Mouse (Mus musculus) kidney, embryonic 14.5 days (tissue): ENCODE measurements around the gene Homez. TPM values are rescaled to one million over a fixed set of nuclear protein-coding genes. Genes with fewer than 3 reads are reported as not detected.

ENCODE experiments used
- ATAC-seq: fragments of 200-750 bp; cut with Nextera tagmentation; 2 replicates; pipeline ENCODE4 v1.8.0; 2017; ENCODE audit warnings: moderate number of reproducible peaks, mild to moderate bottlenecking, moderate TSS enrichment, moderate library complexity; ENCODE audit not compliant: low FRiP score, low TSS enrichment
- H3K27ac ChIP-seq: fragments of 300-500 bp; sonication (generic); 2 replicates; pipeline ENCODE4 v1.5.1; 2014; ENCODE audit warnings: low read depth, mild to moderate bottlenecking, low read length, moderate library complexity, mixed read lengths
- H3K27me3 ChIP-seq: fragments of 300-500 bp; sonication (generic); 2 replicates; pipeline ENCODE4 v1.6.1; 2014; ENCODE audit warnings: mild to moderate bottlenecking, low read length; ENCODE audit not compliant: control insufficient read depth, insufficient read depth
- H3K36me3 ChIP-seq: fragments of 300-500 bp; sonication (generic); 2 replicates; pipeline ENCODE4 v1.6.1; 2014; ENCODE audit warnings: low read length, mixed read lengths; ENCODE audit not compliant: control insufficient read depth, insufficient read depth
- H3K4me1 ChIP-seq: fragments of 300-500 bp; sonication (generic); 2 replicates; pipeline ENCODE4 v1.6.1; 2014; ENCODE audit warnings: low read length, mixed read lengths; ENCODE audit not compliant: control insufficient read depth, insufficient read depth
- H3K4me2 ChIP-seq: fragments of 300-500 bp; sonication (generic); replicated peaks from 2 replicates; pipeline ENCODE4 v1.6.1; 2014; ENCODE audit warnings: low read depth, mild to moderate bottlenecking, low read length
- H3K4me3 ChIP-seq: fragments of 300-500 bp; sonication (generic); 2 replicates; pipeline ENCODE4 v1.5.1; 2014; ENCODE audit warnings: mild to moderate bottlenecking, low read length
- H3K9ac ChIP-seq: fragments of 300-500 bp; sonication (generic); 2 replicates; pipeline ENCODE4 v1.6.1; 2014; ENCODE audit warnings: low read depth, mild to moderate bottlenecking, low read length, moderate library complexity
- H3K9me3 ChIP-seq: fragments of 300-500 bp; sonication (generic); 2 replicates; pipeline ENCODE4 v1.6.1; 2016; ENCODE audit warnings: low read length; ENCODE audit not compliant: control insufficient read depth
- WGBS: fragments of 180-500 bp; shearing (Covaris S2); extraction: QIAGEN DNeasy Blood & Tissue Kit; methylation state at CpG from one replicate; pipeline ENCODE4 v1.1.7; 2014; 5-methylcytosine and 5-hydroxymethylcytosine counted together
- polyA plus RNA-seq: library from polyadenylated mRNA; unstranded; fragments of >200 nt; fragmentation: Nextera tagmentation; extraction: Ambion mirVana; gene quantifications from 2 replicates; pipeline ENCODE4 v1.2.1, GENCODE M21; 2014

Homez gene
- polyA plus RNA-seq, 1 experiment from 2014 or later, result 19.1 TPM

GRCm38 (mm10) chr14:54876539-54877047, 5.8 kb upstream of the Homez start:
- WGBS, result 1% methylated on average over 72 of the region's 72 CpGs
- Histone ChIP-seq H3K36me3 (no peaks in the 10 kb centered on the region), H3K4me1 (peaks cover 8% of the 10 kb centered on the region; the same call in 1 of the 2 replicates), H3K4me3 (peak overlapping the region; percentile 73), H3K27me3 (no peaks in the 10 kb centered on the region; the same call in 1 of the 2 replicates), H3K4me2 (peak overlapping the region; percentile 99), H3K27ac (peak overlapping the region; percentile 57), H3K9ac (peak overlapping the region; percentile 76), H3K9me3 (no peaks in the 10 kb centered on the region)
- ATAC-seq, result peak; percentile 90

- H3K4me2 ChIP-seq, result peak overlapping the region; percentile 99
- peak overlapping the region; percentile 73 for H3K4me3 ChIP-seq
- WGBS, result 2% methylated on average over 36 of the region's 36 CpGs
- no peaks in the 10 kb centered on the region; the same call in 1 of the 2 replicates for H3K27me3 ChIP-seq
- peak; percentile 53; the same call in 1 of the 2 replicates for ATAC-seq
- no peaks in the 10 kb centered on the region for H3K9me3 ChIP-seq
- H3K36me3 ChIP-seq, result no peaks in the 10 kb centered on the region
- H3K4me1 ChIP-seq, result peaks cover 8% of the 10 kb centered on the region; the same call in 1 of the 2 replicates
- peak overlapping the region; percentile 76 for H3K9ac ChIP-seq
- H3K27ac ChIP-seq, result peak overlapping the region; percentile 57
Observed at GRCm38 (mm10) chr14:54875844-54876538, 5.2 kb upstream of the Homez start.

DNA sequence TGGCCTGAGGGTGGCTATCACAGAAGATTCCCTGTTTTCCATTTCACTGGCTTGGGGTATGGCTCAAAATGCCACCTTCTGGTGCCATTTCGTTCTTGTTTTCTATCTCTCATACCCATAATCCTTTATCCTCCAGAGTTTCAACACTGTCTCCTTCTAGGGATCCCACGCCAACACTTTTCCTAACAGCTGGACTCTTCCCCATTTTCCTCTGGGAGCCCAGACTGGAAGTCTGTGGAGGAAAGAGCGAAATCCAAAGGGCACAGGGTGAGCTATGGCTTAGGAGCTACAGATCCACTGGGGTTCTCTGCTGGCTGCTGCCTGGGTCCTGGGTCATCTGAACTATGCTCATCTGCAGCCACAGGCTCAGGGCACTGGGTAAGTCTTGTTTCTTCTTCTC, 3.4 kb upstream of the Homez start:
- peaks cover 8% of the 10 kb centered on the region; the same call in 1 of the 2 replicates for H3K4me1 ChIP-seq
- no peak overlapping the region for H3K9ac ChIP-seq
- no peaks in the 10 kb centered on the region; the same call in 1 of the 2 replicates for H3K27me3 ChIP-seq
- H3K27ac ChIP-seq, result no peak overlapping the region
- H3K36me3 ChIP-seq, result no peaks in the 10 kb centered on the region
- H3K4me2 ChIP-seq, result no peak overlapping the region
- no peak overlapping the region for H3K4me3 ChIP-seq
- WGBS, result 89% methylated on average over 3 of the region's 3 CpGs
- no peaks in the 10 kb centered on the region for H3K9me3 ChIP-seq
- ATAC-seq, result no peak

DNA sequence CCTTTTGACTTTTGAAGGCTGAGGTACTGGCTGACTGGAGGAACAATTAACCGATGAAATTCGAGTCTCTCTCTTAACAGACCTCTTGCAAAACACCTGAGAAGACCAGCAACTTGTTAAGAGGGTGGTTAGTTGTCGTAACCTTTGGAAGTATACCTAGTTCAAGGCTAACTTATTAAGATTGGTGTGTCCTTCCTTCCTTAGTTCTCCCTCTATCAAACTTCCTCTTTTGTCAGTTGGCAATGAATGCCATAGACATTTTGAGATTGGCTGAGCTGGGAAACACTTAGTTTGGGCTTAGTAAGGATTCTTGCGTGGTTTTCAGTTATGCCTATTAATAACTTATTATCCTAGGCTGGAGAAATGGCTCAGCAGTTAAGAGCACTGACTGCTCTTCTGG, 2.7 kb downstream of the Homez start:
- no peak for ATAC-seq
- no peaks in the 10 kb centered on the region for H3K4me1 ChIP-seq
- no peak overlapping the region for H3K4me3 ChIP-seq
- H3K36me3 ChIP-seq, result no peaks in the 10 kb centered on the region
- H3K4me2 ChIP-seq, result no peak overlapping the region
- WGBS, result 91% methylated on average over 4 of the region's 4 CpGs
- H3K27ac ChIP-seq, result no peak overlapping the region
- no peak overlapping the region for H3K9ac ChIP-seq
- no peaks in the 10 kb centered on the region for H3K9me3 ChIP-seq
- no peaks in the 10 kb centered on the region for H3K27me3 ChIP-seq

DNA sequence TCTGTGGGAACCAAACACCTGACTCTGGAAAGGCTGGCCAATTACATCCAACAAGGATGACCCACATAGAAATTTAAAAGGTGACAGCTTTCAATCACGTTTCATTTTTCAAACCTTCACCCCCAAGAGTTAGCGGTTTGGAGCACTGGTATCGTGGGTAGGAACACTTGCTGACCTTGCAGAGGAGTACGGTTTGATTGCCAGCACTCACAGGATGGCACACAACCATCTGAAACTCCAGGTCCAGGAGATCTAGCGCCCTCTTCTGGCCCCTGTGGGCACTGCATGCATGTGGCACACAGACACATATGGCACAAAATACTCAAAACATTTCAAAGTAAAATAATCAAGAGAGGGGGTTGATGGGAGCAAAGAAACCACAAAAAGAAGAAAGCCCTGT, 3.8 kb downstream of the Homez start:
- Histone ChIP-seq H3K27me3 (no peaks in the 10 kb centered on the region), H3K4me3 (no peak overlapping the region), H3K9ac (no peak overlapping the region), H3K9me3 (no peaks in the 10 kb centered on the region), H3K27ac (no peak overlapping the region), H3K36me3 (no peaks in the 10 kb centered on the region), H3K4me1 (no peaks in the 10 kb centered on the region), H3K4me2 (no peak overlapping the region)
- 57% methylated on average over 5 of the region's 5 CpGs for WGBS
- no peak for ATAC-seq

DNA sequence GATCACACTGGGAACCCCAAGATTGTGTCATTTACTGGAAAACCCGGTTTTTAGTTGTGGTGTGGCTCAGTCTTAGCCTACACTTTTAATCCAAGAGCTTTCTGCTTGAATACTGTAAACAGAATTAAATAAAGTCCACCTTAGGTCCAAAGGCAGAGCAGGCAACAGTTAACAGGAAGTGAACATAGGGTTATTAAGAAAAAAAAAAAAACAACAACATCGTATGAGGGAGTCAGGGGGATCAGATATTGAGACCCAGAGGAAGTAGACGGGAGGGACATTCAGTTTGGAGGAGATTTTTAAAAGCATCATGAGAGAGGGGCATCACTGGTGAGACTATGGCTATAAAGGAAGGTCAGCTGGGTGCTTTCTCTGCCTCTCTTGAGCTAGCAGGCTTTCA, 4.5 kb downstream of the Homez start:
- H3K4me1 ChIP-seq, result no peaks in the 10 kb centered on the region
- WGBS, result 42% methylated on average over 3 of the region's 3 CpGs
- no peaks in the 10 kb centered on the region for H3K36me3 ChIP-seq
- ATAC-seq, result no peak
- H3K27ac ChIP-seq, result no peak overlapping the region
- no peak overlapping the region for H3K4me3 ChIP-seq
- H3K4me2 ChIP-seq, result no peak overlapping the region
- H3K9me3 ChIP-seq, result no peaks in the 10 kb centered on the region
- H3K27me3 ChIP-seq, result no peaks in the 10 kb centered on the region
- no peak overlapping the region for H3K9ac ChIP-seq

DNA sequence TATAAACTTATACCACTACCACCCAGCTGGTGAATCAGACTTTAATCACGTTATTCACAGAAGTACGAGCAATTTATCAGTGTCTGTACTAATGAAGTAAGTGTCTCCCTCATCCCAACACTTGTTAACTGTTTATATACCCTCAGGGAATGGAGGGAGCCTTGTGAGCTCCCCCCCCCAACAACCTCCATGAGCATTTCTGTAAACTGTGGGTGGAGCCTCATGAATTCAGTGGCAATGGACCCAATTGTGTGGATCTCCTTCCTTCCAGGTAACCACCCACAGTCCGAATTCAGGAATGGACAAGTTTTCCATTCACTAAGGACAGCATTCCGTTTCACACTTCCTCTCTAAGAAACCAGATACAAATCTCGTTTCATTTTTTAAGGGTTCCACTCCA, 5.1 kb downstream of the Homez start:
- WGBS, result 76% methylated on average over 5 of the region's 5 CpGs
- H3K9ac ChIP-seq, result no peak overlapping the region
- no peak overlapping the region for H3K27ac ChIP-seq
- no peaks in the 10 kb centered on the region for H3K9me3 ChIP-seq
- H3K36me3 ChIP-seq, result no peaks in the 10 kb centered on the region
- ATAC-seq, result no peak
- no peaks in the 10 kb centered on the region for H3K27me3 ChIP-seq
- no peaks in the 10 kb centered on the region for H3K4me1 ChIP-seq
- no peak overlapping the region for H3K4me3 ChIP-seq
- H3K4me2 ChIP-seq, result no peak overlapping the region

GRCm38 (mm10) chr14:54864313-54865036, 6.3 kb downstream of the Homez start:
- peak overlapping the region; percentile 82 for H3K4me3 ChIP-seq
- ATAC-seq, result 0 out of 2 replicates have a peak, but pooled peaks have one; percentile 4
- WGBS, result 17% methylated on average over 21 of the region's 21 CpGs

More at GRCm38 (mm10) chr14:54864313-54865036, 6.3 kb downstream of the Homez start:
- Histone ChIP-seq H3K27me3 (no peaks in the 10 kb centered on the region), H3K9me3 (no peaks in the 10 kb centered on the region), H3K9ac (peak overlapping the region; percentile 89), H3K36me3 (no peaks in the 10 kb centered on the region), H3K27ac (peak overlapping the region; percentile 82; the same call in 1 of the 2 replicates), H3K4me1 (no peaks in the 10 kb centered on the region), H3K4me2 (peak overlapping the region; percentile 46)
